Mouse (Mus musculus) spleen, adult 2 months (tissue): ENCODE results near the gene Rreb1.

Source experiments
- CTCF ChIP-seq: fragments of 200-500 bp; IDR thresholded peaks from 2 replicates; pipeline ENCODE4 v1.5.1; 2011; ENCODE audit warnings: mild to moderate bottlenecking, inconsistent platforms; ENCODE audit not compliant: insufficient read depth, insufficient read length, insufficient replicate concordance; ENCODE audit errors: extremely low read depth
- POLR2A ChIP-seq: fragments of 200-500 bp; IDR thresholded peaks from 2 replicates; pipeline ENCODE4 v1.6.1; 2011; ENCODE audit warnings: low read depth, low read length, inconsistent platforms

GRCm38 (mm10) chr13:37826281-37826993 lies 48.2 kb downstream of the Rreb1 start:
- TF ChIP-seq POLR2A (no peak; the same call in 1 of the 2 replicates), CTCF (no peak)
